Mouse (Mus musculus): ENCODE measurements around the gene Cacna1b. TPM values are rescaled to one million over a fixed set of nuclear protein-coding genes. Genes with fewer than 3 reads are reported as not detected.

The Cacna1b gene
- total RNA-seq (2021): under 1 TPM; 0.03 to 0.05 TPM
- long read RNA-seq, experiment 1: 0 reads
- long read RNA-seq, experiment 2: 0 reads

DNA sequence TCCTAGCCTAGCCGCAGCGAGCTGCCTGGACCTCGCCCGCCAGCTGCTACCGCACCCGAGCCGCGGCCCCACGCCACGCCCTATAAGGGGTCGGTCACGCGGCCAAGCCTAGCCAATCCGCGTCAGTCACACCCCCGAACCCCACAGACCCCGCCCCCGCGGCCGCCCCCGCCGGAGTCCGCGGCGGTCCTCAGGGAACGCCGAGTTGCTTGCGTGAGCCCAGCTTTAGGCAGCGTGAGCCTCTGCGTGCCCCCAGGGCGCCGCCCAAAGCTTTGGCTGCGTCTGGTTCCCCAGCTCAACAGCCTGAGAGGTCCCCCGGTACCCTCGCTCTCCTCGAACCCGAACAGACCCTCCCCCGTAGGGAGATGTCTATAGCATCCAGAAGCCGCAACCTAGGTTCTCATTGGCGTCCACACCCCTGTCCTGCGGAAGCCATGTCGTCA, at the start of gene Cacna1b:
TSS of gene Cacna1b (minus strand) at position 38 of the 443 bp plus-strand sequence.
- peak; percentile 31 for DNase-seq

- no peak for DNase-seq
Observed at GRCm38 (mm10) chr2:24809746-24810145, 46.8 kb upstream of the Cacna1b start.

DNA sequence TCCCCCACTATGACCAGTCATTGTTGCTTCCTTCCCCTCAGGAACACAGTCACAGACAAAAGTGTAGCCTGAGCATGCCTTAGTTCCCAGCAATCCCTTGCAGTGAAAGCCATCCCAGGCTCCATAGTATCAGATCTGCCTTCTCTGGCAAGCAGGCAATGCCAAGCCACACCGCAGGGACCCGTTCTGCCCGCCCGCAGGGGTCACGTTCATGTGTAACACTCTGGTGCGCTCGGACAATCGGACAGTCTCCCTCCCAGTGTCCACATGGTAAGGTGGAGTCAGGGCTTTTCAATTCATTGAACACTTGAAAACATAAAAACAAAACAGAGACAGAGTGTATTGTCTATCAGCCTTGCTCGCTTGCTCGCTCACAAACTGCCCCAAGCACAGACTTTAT, 44.7 kb upstream of the Cacna1b start:
- no peak for DNase-seq

DNA sequence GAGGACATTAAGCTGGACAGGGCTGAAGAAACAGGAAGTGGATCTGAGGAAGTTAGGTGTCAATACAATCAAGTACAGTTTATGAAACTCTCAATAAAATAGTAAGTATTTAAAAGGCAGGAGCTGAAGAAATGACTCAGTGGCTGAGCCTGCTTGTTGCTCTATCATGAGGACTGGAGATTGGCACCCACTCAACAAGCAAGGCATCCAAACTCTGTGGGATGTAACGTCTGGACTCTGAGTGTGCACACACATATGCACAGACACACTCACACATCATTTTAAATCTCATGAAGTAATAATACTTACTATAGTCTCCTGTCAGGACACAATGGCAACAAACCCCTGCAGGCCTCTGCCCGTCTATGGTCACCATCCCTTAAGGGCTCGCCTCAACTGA, 44.1 kb upstream of the Cacna1b start:
- DNase-seq: no peak

DNA sequence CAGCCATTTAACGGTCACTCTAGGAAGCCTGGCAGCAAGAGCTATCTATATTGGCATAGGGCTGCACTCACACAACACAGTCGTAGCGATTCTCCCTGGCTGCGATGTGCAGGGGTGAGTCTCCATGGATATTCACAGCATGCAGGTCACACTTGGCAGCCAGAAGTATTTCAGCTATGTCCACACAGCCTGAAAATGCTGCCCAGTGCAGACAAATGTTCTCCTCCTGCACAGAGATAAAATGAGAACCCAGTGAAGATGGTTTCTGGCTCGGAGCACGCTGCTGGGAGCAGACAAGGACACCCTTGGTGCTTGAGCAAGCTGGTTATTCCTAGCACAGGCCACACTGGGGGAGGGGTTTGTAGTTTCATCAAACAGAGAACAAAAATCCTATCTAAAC, 43.2 kb upstream of the Cacna1b start:
- peak; percentile 59 for DNase-seq

DNA sequence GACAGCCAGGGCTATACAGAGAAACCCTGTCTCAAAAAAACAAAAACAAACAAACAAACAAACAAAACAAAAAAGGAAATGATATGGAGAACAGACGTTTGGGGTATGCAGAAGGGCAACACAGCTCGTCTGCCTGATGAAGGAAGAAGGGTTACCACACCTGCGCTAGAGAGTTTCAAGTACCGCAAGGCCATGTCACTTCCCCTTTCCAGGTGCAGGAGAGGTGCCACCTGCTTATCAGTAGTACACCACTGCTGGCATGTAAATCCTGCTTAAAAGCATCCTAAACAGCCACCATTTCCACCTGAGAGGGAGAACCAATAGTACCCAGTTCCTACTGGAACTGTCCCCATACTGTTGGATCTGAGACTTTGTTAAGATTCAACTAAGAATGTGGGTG, 42.7 kb upstream of the Cacna1b start:
- no peak for DNase-seq

DNA sequence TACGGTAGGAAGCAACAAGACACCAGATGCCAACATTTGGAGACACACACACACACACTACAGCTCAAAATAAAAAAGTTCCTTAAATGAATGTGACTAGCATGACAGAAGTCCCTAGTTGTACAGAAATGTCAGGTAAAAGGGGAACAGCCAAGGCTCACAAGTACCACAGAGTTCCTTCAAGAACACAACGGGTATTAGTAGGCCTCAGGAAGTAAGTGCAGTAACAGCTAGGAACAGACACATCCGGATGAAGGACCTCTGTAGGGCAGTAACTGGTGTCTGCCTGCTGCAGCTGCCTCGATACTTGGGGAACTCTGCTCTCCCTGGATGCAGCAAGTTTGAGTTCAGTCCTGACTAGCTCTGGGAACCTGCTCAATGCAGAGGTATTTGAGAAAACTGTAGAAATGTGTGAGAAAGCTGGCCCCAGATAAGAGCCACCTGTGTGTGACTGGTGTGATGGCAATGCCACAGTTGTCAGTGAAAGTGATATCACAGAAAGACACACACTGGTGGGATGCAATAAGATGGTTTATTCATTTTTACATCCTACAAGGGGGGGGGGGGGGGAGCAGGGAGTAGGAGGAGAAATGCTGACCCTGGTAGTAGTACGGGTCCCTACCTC, 34.0 kb upstream of the Cacna1b start:
- DNase-seq: no peak

DNA sequence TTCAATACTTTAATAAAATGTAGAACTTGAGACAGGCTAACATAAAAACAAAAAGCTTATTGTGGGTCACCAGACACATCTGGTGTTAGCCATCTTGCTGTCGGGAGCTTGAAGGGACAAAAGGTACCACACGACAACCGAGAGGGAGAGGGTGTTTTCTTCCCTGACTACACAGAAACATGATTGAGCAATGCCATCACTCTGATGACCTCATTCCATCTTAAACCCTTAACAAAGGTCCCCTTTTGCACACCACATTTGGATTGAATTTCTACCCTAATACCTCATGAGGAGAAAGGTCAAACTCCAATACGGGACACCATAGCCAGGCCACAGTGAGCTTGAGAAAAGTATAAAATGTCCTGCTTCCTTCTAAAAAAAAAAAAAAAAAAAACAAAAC, 24.3 kb upstream of the Cacna1b start:
- no peak for DNase-seq

GRCm38 (mm10) chr2:24781253-24781652, 18.3 kb upstream of the Cacna1b start:
- no peak for DNase-seq

- no peak for DNase-seq
Observed at GRCm38 (mm10) chr2:24776831-24777230, 13.9 kb upstream of the Cacna1b start.

DNA sequence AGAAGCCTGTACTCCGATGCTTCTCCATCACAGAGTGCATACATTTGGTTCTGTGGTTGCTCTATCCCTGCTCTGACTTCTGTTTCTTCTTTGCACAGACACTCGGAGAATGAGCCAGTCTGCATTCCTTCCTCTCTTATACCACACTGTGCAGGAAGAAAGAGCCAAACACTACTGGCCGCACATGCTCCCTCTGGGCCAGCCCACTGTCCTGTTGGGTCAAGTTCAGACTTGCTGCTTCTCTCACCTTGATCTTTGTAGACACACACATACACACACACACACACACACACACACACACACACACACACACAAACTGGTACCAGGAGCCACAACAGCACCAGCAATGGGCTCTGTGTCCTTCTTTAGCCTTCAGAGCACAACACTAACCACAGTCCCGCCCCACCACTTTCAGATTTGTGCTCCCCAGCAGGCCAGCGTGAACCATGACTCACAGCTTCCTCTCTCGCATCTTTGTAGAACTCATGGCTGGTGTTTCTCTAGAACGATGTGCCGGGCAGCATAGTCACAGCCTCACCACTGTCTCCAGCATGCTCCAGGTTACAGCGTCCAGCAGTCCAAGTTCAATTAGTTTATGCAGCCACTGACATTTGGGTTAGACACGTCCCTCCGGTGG, 13.1 kb upstream of the Cacna1b start:
- DNase-seq: no peak

GRCm38 (mm10) chr2:24774832-24775231, 11.9 kb upstream of the Cacna1b start:
- DNase-seq: no peak

GRCm38 (mm10) chr2:24770861-24771260, 7.9 kb upstream of the Cacna1b start:
- DNase-seq: no peak

- DNase-seq: no peak
Observed at GRCm38 (mm10) chr2:24762446-24762960, 449 bp downstream of the Cacna1b start.

DNA sequence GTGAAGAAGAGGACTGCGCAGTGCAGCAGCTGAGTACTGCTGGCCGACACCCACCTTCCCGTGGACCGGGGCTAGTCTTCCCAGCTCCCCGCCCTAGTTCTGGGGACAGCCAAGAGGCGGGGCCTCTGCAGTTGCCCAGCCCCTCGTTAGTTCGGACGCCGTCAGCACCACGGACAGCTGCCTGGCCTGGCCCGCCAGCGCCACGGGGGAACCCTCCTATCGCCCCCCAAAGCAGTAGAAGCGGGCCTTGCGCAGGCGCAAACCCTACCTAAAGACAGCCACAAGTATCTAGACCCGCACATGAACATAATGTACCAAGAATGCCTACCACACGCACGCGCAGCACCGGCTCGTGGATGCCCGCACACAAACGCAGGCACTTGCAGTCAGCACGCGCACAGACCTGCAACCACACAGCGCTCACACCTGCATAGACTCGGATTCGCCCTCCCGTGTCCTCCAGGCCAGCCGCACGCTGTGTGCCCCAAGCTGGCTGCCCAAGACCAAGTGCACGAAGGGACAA, 968 bp downstream of the Cacna1b start:
- peak; percentile 16 for DNase-seq

GRCm38 (mm10) chr2:24755276-24755675, 7.7 kb downstream of the Cacna1b start:
- no peak for DNase-seq

GRCm38 (mm10) chr2:24752599-24752998, 10.4 kb downstream of the Cacna1b start:
- DNase-seq: no peak

DNA sequence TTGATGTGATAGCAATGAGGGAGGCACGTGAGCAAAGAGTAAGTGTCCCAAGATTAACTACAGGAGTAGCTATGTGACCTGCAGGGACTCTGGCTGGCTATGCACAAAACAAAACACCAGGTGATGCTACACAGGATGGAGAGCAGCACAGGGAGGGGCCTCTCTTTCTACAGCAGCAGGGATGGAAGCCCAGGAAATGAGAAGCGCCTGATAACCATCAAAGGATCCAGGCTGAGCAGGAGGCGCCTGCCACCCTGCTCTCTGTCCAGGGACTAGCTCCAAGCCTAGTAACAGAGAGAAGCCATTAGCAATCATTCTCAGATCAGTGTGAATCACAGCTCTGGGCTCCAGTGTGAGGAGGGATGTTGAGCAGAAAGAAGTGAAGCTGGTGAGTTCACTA, 12.9 kb downstream of the Cacna1b start:
- DNase-seq: no peak

DNA sequence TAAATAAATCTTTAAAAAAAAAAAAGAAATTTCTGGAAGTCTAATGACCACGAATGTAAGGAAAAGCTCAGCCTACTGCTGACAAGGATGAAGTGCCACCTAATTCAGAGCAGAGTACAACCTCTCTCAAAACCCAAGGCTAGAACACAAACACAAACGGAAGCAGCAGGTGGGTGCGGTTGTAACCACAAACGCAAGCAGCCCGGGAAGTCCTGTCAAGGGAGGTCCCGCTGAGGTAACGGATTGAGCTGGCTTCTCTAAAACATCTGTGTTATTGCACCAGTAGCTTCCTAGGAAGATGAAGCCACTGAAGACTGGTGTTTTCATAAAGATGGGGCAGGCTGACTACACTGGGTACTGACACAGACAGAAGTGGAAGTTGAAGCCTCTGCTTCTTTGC, 15.1 kb downstream of the Cacna1b start:
- DNase-seq: no peak

DNA sequence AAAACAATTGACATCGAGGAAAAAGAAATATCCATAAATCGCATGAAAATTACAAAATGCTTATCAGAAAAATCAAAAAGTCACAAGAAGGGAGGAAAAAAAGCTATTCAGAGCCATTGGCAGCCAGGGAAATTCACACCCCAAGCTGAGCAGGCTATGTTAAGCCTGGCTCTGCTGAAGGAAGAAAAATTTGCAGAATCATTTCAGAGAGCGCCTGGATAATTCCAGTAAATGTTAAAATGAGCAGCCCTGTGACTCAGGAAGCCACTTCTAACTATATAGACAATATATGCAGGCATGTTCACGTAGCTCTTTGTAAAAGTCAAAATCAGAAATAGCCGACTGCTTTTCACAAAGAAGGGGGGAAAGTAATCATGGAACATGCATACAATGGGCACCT, 23.3 kb downstream of the Cacna1b start:
- no peak for DNase-seq

DNA sequence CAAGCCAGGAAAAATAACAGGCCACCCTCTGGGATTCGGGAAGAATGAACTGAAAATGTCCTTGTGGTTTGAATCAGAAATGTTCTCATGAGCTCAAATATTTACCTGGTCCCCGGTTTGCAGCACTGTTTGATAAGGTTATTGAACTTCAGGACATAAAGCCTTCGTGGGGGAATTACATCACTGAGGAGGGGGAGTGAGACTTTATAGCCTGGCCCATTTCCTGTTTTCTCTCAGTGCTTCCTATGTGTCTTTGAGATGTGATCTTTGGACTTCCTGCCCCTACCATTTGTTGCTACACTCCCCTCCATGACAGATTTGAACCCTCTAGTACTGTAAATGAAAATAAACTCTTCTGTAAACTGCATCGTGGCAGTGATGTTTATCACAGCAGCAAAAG, 29.8 kb downstream of the Cacna1b start:
- DNase-seq: no peak

- no peak for DNase-seq
Observed at GRCm38 (mm10) chr2:24725865-24726264, 37.1 kb downstream of the Cacna1b start.

DNA sequence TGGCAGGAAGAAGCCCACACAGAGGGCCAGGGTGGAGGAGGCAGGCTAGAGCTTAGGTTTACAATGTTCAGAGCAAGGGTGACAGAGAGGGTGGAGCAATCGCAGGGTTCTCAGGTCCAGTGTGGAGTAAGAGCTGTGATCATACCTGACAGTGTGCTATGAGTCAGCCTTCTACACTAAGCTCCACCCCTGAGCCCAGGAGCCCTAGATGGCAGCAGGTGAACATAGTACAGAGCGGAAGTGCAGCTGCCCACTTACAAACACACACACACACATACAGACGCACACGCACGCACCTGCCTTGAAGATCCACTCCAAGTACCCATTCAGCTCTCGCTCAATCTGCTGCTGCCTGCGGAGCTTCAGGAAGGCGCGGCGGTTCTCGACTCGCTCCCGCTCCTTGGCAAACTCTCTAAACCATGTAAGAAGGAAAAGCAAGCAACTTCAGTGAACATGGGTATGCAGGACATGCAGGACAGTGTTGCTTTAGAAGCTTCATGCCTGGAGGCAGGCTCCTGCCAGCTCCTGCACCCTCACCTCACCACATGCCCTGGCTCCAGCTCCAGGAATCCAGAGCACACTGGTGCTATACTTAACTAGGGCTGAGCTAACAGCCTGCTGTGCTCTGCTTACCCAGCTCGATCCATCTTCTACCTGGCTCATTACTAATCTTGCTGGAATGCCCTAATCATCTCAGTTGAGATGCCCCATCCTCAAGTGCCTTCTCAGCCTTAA, 43.1 kb downstream of the Cacna1b start:
- no peak for DNase-seq

All from gastrocnemius, postnatal 25 days (tissue).